Mouse (Mus musculus): Measurements from ENCODE around the gene Nyx. TPM values are rescaled to one million over a fixed set of nuclear protein-coding genes. Genes with fewer than 3 reads are reported as not detected.

Nyx gene
- total RNA-seq, 1 experiment from 2014 or later = 0.67 TPM

- no peak for ATAC-seq (replicated peaks; ENCODE audit: insufficient number of reproducible peaks, low FRiP score, low TSS enrichment, poor library complexity, severe bottlenecking)
These were observed 23.1 kb downstream of the Nyx start for GRCm38 (mm10) chrX:13489001-13489400.

- no peak for ATAC-seq (replicated peaks; ENCODE audit: insufficient number of reproducible peaks, low FRiP score, low TSS enrichment, poor library complexity, severe bottlenecking)
These were observed 23.9 kb downstream of the Nyx start for GRCm38 (mm10) chrX:13489761-13490160.

- ATAC-seq (replicated peaks; ENCODE audit: insufficient number of reproducible peaks, low FRiP score, low TSS enrichment, poor library complexity, severe bottlenecking) = no peak
These were observed 25.0 kb downstream of the Nyx start for GRCm38 (mm10) chrX:13490941-13491340.

- 0 out of 2 replicates have a peak, but pooled peaks have one; percentile 27 for ATAC-seq (replicated peaks; ENCODE audit: insufficient number of reproducible peaks, low FRiP score, low TSS enrichment, poor library complexity, severe bottlenecking)
These were observed 27.0 kb downstream of the Nyx start for GRCm38 (mm10) chrX:13492922-13493321.

GRCm38 (mm10) chrX:13494892-13495703 is 29.2 kb downstream of the Nyx start:
- no peak for ATAC-seq (replicated peaks; ENCODE audit: insufficient number of reproducible peaks, low FRiP score, low TSS enrichment, poor library complexity, severe bottlenecking)

DNA sequence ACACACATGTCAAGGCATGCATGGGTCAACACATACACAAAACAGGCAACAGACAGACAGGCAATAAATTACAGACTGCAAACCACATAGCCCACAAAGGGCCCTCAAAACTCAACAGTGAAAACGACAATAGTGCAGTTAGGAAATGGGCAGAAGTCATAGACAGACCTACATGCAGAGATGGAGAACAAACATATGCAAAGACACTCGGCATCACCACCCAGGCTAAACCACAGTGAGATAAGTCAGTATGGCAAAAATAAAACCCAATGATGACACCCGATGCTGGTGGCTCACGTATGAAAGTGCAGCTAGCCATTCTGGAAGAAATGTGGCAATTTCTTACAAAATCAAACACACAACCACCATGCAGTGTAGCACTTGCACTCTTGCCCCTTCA is 34.4 kb downstream of the Nyx start:
- ATAC-seq (replicated peaks; ENCODE audit: insufficient number of reproducible peaks, low FRiP score, low TSS enrichment, poor library complexity, severe bottlenecking) = no peak

DNA sequence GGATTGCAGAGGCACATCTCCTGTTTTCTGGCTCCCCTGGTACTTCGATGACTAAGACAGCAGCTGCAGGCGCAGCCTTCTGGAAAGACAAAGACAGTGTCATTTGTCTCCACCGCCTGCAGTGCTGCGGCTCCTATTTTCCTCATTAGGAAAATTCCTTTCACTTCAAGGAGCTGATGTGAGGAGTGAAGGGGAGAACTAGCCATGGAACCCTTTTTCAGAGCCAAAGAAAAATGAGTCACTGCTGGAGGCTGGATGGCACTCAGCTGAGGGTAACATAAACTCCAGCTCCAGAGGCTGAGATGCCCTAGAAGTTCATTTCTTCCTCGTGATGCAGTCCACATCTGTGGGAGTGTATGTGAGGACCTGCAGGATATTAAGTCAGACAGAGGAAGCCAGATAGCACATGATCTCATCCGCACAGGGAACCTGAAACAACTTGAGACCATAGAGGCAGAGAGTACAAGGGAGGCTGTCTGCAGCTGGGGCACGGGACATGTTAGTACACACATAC is 37.0 kb downstream of the Nyx start:
- ATAC-seq (replicated peaks; ENCODE audit: insufficient number of reproducible peaks, low FRiP score, low TSS enrichment, poor library complexity, severe bottlenecking) = no peak

- ATAC-seq (replicated peaks; ENCODE audit: insufficient number of reproducible peaks, low FRiP score, low TSS enrichment, poor library complexity, severe bottlenecking) = no peak
These were observed 38.5 kb downstream of the Nyx start for GRCm38 (mm10) chrX:13504389-13504788.

DNA sequence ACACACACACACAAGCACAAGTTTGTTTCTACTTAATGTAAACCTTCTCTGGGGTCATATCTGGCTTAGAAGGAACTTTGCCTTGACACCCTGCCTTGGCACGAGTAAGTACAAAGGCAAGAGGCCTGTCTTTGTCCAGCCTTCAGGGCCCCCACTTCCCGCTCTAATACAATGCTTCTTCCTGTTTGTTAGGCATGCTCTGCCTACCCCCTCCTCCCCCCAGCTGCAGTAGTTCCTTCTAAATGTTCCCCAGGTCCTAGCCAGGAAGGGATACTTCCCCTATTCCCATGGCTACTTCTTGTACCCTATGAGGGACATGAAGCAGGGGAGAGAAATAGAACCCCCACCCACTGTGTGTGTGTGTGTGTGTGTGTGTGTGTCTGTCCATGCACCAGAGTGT is 40.5 kb downstream of the Nyx start:
- ATAC-seq (replicated peaks; ENCODE audit: insufficient number of reproducible peaks, low FRiP score, low TSS enrichment, poor library complexity, severe bottlenecking) = peak; percentile 61; the same call in 1 of the 2 replicates

- no peak for ATAC-seq (replicated peaks; ENCODE audit: insufficient number of reproducible peaks, low FRiP score, low TSS enrichment, poor library complexity, severe bottlenecking)
These were observed 47.2 kb downstream of the Nyx start for GRCm38 (mm10) chrX:13513127-13513526.

- no peak for ATAC-seq (replicated peaks; ENCODE audit: insufficient number of reproducible peaks, low FRiP score, low TSS enrichment, poor library complexity, severe bottlenecking)
These were observed 48.0 kb downstream of the Nyx start for GRCm38 (mm10) chrX:13513864-13514263.

- no peak for ATAC-seq (replicated peaks; ENCODE audit: insufficient number of reproducible peaks, low FRiP score, low TSS enrichment, poor library complexity, severe bottlenecking)
These were observed 50.5 kb downstream of the Nyx start for GRCm38 (mm10) chrX:13516451-13516850.

DNA sequence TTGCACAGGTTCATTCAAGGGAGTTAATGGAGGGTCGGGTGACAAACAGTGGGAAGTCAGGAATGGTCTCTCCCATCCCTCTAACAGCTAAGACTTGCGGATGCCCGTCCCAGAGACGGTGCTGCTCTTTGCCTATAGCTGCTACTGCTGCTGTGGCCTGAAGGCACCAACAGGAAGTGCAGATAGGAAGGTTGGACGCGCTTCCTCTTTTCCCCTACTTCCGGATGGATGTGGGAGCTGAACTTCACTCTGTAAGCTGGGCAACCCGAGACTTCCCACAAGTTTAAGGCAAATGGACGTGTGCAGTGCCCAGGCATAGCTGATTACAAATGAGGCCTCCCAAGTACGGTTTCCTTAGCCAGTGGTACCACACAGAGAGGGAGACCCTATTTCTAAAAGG is 52.1 kb downstream of the Nyx start:
- peak; percentile 78 for ATAC-seq (replicated peaks; ENCODE audit: insufficient number of reproducible peaks, low FRiP score, low TSS enrichment, poor library complexity, severe bottlenecking)

- ATAC-seq (replicated peaks; ENCODE audit: insufficient number of reproducible peaks, low FRiP score, low TSS enrichment, poor library complexity, severe bottlenecking) = no peak
These were observed 53.0 kb downstream of the Nyx start for GRCm38 (mm10) chrX:13518781-13519407.

- ATAC-seq (replicated peaks; ENCODE audit: insufficient number of reproducible peaks, low FRiP score, low TSS enrichment, poor library complexity, severe bottlenecking) = no peak
These were observed 53.5 kb downstream of the Nyx start for GRCm38 (mm10) chrX:13519408-13519783.

DNA sequence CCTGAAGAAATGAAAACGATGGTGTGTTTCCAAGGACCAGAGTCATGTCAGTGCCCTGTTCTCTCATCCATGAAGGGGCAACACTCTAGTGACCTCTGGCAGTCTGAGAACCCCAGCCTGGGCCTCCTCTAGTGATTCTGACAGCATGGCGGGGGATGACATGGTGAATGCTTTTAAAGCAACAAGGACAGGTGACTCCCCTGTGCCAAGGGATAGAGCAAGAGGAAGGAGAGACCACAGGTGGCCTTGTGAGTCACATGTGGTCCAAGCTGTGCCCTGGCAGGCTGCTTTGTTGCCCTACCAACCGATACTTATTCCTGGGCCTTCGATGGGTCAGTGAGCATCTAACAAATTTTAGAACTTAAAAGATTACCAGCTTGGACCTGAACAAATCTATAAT is 54.7 kb downstream of the Nyx start:
- ATAC-seq (replicated peaks; ENCODE audit: insufficient number of reproducible peaks, low FRiP score, low TSS enrichment, poor library complexity, severe bottlenecking) = no peak

DNA sequence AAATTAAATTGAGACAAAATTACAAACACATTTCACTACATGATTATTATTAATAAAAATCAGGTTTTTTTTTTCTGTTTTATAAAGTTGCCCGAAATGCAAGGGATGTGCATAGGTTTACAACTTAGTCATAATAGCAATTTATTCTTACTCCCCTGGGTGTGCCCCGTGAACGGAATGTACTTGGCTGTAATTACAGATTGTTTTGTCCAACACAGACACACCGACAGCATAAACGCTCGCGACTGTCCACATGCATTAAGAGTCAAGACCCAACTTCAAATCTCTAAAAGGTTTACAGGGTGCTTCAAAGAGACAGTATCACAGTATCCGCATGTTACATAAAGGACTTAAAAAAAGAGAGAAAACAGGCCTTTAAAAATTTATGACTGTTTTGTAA is 55.4 kb downstream of the Nyx start:
- no peak for ATAC-seq (replicated peaks; ENCODE audit: insufficient number of reproducible peaks, low FRiP score, low TSS enrichment, poor library complexity, severe bottlenecking)

All from monocyte, adult 5-6 weeks (primary cell).